Mouse (Mus musculus): ENCODE data around the gene Crp.

DNA sequence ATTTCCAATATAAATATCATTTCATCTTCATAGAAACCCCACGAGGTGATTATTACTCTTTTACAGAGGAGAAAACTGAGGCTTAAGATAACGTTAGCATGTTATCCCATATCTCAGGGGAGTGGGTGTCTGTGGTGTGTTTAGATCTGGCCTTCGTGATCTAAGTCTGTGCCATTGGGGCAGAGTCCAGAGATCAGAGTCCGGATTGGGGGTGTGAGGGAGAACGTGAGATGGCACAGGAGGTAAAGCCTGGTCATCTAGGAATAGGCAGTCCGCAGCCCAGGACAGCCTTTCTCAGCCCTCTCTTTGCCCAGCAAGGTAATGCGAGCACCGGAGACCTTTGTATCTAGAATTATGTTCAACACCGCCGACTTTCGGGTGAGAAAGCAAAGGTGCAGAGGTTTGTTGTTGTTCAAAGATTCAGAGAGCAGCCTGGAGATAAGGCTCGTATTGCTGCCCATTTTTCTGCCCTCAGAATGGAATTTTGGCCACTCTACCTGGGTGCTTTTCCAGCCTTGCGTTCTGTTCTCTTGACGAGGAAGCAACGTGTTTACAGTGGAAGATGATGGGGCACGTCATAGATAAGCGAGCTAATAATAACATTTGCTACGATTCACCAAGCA is 45.7 kb upstream of the Crp start:
- TF ChIP-seq CTCF (IDR thresholded peaks at IDR 0.05; ENCODE audit: low read depth, low read length) = no peak
- no peak for TF ChIP-seq POLR2A (IDR thresholded peaks at IDR 0.05; ENCODE audit: extremely low read depth, insufficient read depth, low read length)

Data from liver, adult 2 months (tissue).